Mouse (Mus musculus): ENCODE data around the gene Wasf1. TPM values are rescaled to one million over a fixed set of nuclear protein-coding genes. Genes with fewer than 3 reads are reported as not detected.

Gene Wasf1
- total RNA-seq, 2 experiments from 2014 or later, result 2.9 to 5.2 TPM

GRCm38 (mm10) chr10:40969372-40970033, 86.2 kb downstream of the Wasf1 start:
- DNase-seq (ENCODE audit: low spot score in 2 of 2), result no peak

- DNase-seq (ENCODE audit: low spot score in 2 of 2), result no peak
These were observed 87.4 kb downstream of the Wasf1 start for GRCm38 (mm10) chr10:40970601-40971245.

GRCm38 (mm10) chr10:40971256-40971655, 88.0 kb downstream of the Wasf1 start:
- DNase-seq (ENCODE audit: low spot score in 2 of 2), result no peak

GRCm38 (mm10) chr10:40983761-40984160, 100.5 kb downstream of the Wasf1 start:
- no peak for DNase-seq (ENCODE audit: low spot score in 2 of 2)

- no peak for DNase-seq (ENCODE audit: low spot score in 2 of 2)
These were observed 101.3 kb downstream of the Wasf1 start for GRCm38 (mm10) chr10:40984600-40984999.

GRCm38 (mm10) chr10:40985350-40985749, 102.1 kb downstream of the Wasf1 start:
- DNase-seq (ENCODE audit: low spot score in 2 of 2), result no peak

Other genes starting within 250 kb of the Wasf1 start
- gene Mettl24, start 200.2 kb upstream of the Wasf1 start, total RNA-seq (2021), result 1 to 10 TPM; 6.5 to 7.3 TPM
- gene Cdc40, start 164 bp upstream of the Wasf1 start, total RNA-seq (2021), result 10 to 100 TPM; 20.6 to 23.3 TPM
- not detected for gene Gpr6, start 188.8 kb downstream of the Wasf1 start, total RNA-seq (2021)

All from adrenal gland, adult 18-20 months (tissue).